Mouse (Mus musculus) ES-E14 (cell line): ENCODE measurements around the gene Fam198b. TPM values are rescaled to one million over a fixed set of nuclear protein-coding genes. Genes with fewer than 3 reads are reported as not detected.

Experiments
- DNase-seq: peaks from one replicate; pipeline ENCODE4 v3.0.0-alpha.2; 2013; ENCODE audit warnings: low read depth, low spot score
- H3K27ac ChIP-seq: 2 replicates; pipeline ENCODE4 v1.5.1; 2012; ENCODE audit warnings: low read depth, mild to moderate bottlenecking, low read length, moderate library complexity, mixed read lengths; ENCODE audit not compliant: poor library complexity, insufficient read depth, severe bottlenecking
- H3K36me3 ChIP-seq: 2 replicates; pipeline ENCODE4 v1.6.1; 2012; ENCODE audit warnings: mild to moderate bottlenecking, low read length, moderate library complexity, mixed read lengths; ENCODE audit not compliant: control insufficient read depth, poor library complexity, insufficient read depth, severe bottlenecking
- H3K4me1 ChIP-seq, 2 experiments: fragments of 150-350 bp in 1 of 2; sonication (generic) in 1 of 2; 2 replicates each; pipeline ENCODE4 v1.6.1; 2012; ENCODE audit warnings: low read length in 2 of 2, mild to moderate bottlenecking in 1 of 2, mixed read lengths in 1 of 2; ENCODE audit not compliant: control insufficient read depth in 2 of 2, insufficient read depth in 2 of 2, poor library complexity in 1 of 2
- H3K4me3 ChIP-seq, 2 experiments: fragments of 150-350 bp in 1 of 2; sonication (generic) in 1 of 2; 2 replicates each; pipeline ENCODE4 v1.5.1; 2012; ENCODE audit warnings: low read length in 2 of 2, low read depth in 1 of 2, mild to moderate bottlenecking in 1 of 2, mixed read lengths in 1 of 2; ENCODE audit not compliant: insufficient read depth in 1 of 2, poor library complexity in 1 of 2, severe bottlenecking in 1 of 2
- H3K9ac ChIP-seq: 2 replicates; pipeline ENCODE4 v1.6.1; 2012; ENCODE audit warnings: low read depth, mild to moderate bottlenecking, low read length, mixed read lengths; ENCODE audit not compliant: poor library complexity, insufficient read depth, severe bottlenecking
- H3K9me3 ChIP-seq: fragments of 150-350 bp; sonication (generic); 2 replicates; pipeline ENCODE4 v1.6.1; 2012; ENCODE audit warnings: low read depth, mild to moderate bottlenecking, low read length; ENCODE audit not compliant: control insufficient read depth, insufficient read depth
- CHD2 ChIP-seq: IDR thresholded peaks from 2 replicates; pipeline ENCODE4 v1.6.1; 2014; ENCODE audit warnings: mild to moderate bottlenecking, low read depth, low read length, inconsistent platforms
- HCFC1 ChIP-seq: IDR thresholded peaks from 2 replicates; pipeline ENCODE4 v1.6.1; 2012; ENCODE audit warnings: low read length, inconsistent platforms, borderline replicate concordance; ENCODE audit not compliant: insufficient read depth
- MAFK ChIP-seq: IDR thresholded peaks from 2 replicates; pipeline ENCODE4 v1.6.1; 2014; ENCODE audit warnings: mild to moderate bottlenecking, low read depth, low read length, inconsistent platforms; ENCODE audit not compliant: insufficient read depth
- ZC3H11A ChIP-seq: IDR thresholded peaks from 2 replicates; pipeline ENCODE4 v1.6.1; 2012; ENCODE audit warnings: low read depth, mild to moderate bottlenecking, inconsistent platforms, low read length, borderline replicate concordance
- ZNF384 ChIP-seq: IDR thresholded peaks from 2 replicates; pipeline ENCODE4 v1.6.1; 2012; ENCODE audit warnings: low read depth, low read length, inconsistent platforms
- in situ Hi-C, 2 experiments: fragments of 600-800 bp; cut with MboI; formaldehyde crosslinking; loops; one replicate each; pipeline ENCODE4 v1.15.1; 2025; ENCODE audit warnings: low sequenced_read_pairs in 2 of 2, inconsistent platforms in 1 of 2; ENCODE audit not compliant: unreplicated experiment in 2 of 2
- total RNA-seq: library from RNA; depleted of rRNA; stranded (reverse); fragments of 300-350 nt; gene quantifications from 2 replicates; pipeline ENCODE4 v1.2.3, GENCODE M21; 2012; rRNA removed

Gene Fam198b
- total RNA-seq: 14.2 and 16.5 TPM in 2 replicates

GRCm38 (mm10) chr3:79884305-79884704 is at the start of gene Fam198b:
Gene Fam198b (plus strand): TSS chr3:79884533.
- H3K9ac ChIP-seq: no peak within 1 kb of the TSS; the same call in 1 of the 2 replicates
- in situ Hi-C loops: loop anchor here in 1 of 2 experiments (25.0 kb wide), 1 partner anchor 178 kb away; no protein-coding TSS in a partner anchor
- no peaks in the 10 kb centered on the region for H3K9me3 ChIP-seq
- no peak within 1 kb of the TSS for H3K27ac ChIP-seq
- no peak for DNase-seq
- H3K4me3 ChIP-seq: peak within 1 kb of the TSS; percentile 46 to 50
- peaks cover 3 to 4% of the 10 kb centered on the region in 2 experiments; a peak in 1 of 4 replicates for H3K4me1 ChIP-seq
- TF ChIP-seq MAFK (no peak), HCFC1 (no peak), ZNF384 (no peak), CHD2 (no peak), ZC3H11A (no peak)
- no peaks in the 10 kb centered on the region for H3K36me3 ChIP-seq

- no peak overlapping the region for H3K27ac ChIP-seq
- in situ Hi-C loops: no loop called here
- H3K4me1 ChIP-seq: no peaks in the 10 kb centered on the region
- no peak overlapping the region for H3K4me3 ChIP-seq
- TF ChIP-seq ZNF384 (no peak), CHD2 (no peak), MAFK (no peak), HCFC1 (no peak), ZC3H11A (no peak)
- no peak for DNase-seq
- H3K9me3 ChIP-seq: no peaks in the 10 kb centered on the region
- H3K36me3 ChIP-seq: no peaks in the 10 kb centered on the region
- H3K9ac ChIP-seq: no peak overlapping the region
These were observed 45.6 kb upstream of the Fam198b start for GRCm38 (mm10) chr3:79838751-79839150.

- TF ChIP-seq HCFC1 (no peak), ZNF384 (no peak), CHD2 (no peak), MAFK (no peak), ZC3H11A (no peak)
- no peak overlapping the region; a peak in 1 of 4 replicates for H3K4me3 ChIP-seq
- no peaks in the 10 kb centered on the region for H3K4me1 ChIP-seq
- H3K9ac ChIP-seq: no peak overlapping the region
- no peaks in the 10 kb centered on the region for H3K9me3 ChIP-seq
- no peaks in the 10 kb centered on the region for H3K36me3 ChIP-seq
- in situ Hi-C loops: no loop called here
- DNase-seq: no peak
- no peak overlapping the region for H3K27ac ChIP-seq
These were observed 42.9 kb upstream of the Fam198b start for GRCm38 (mm10) chr3:79841475-79841874.

GRCm38 (mm10) chr3:79842165-79842564 is 42.2 kb upstream of the Fam198b start:
- no peak overlapping the region for H3K9ac ChIP-seq
- no peaks in the 10 kb centered on the region for H3K4me1 ChIP-seq
- in situ Hi-C loops: no loop called here
- H3K4me3 ChIP-seq: peak overlapping the region; percentile 71 to 72
- H3K36me3 ChIP-seq: no peaks in the 10 kb centered on the region
- H3K27ac ChIP-seq: no peak overlapping the region
- TF ChIP-seq HCFC1: no peak
- TF ChIP-seq ZNF384: 0 out of 2 replicates have a peak, but pooled peaks have one; percentile 40
- no peaks in the 10 kb centered on the region for H3K9me3 ChIP-seq
- peak; percentile 54 for DNase-seq

- no peaks in the 10 kb centered on the region for H3K36me3 ChIP-seq
- H3K4me1 ChIP-seq: no peaks in the 10 kb centered on the region
- H3K9ac ChIP-seq: peak overlapping the region; percentile 66; the same call in 1 of the 2 replicates
- H3K9me3 ChIP-seq: no peaks in the 10 kb centered on the region
- H3K4me3 ChIP-seq: peak overlapping the region; percentile 71 to 72
- in situ Hi-C loops: no loop called here
- H3K27ac ChIP-seq: no peak overlapping the region
- DNase-seq: peak; percentile 63
- TF ChIP-seq HCFC1 (no peak), MAFK (no peak), CHD2 (no peak), ZC3H11A (no peak), ZNF384 (no peak)
These were observed 41.7 kb upstream of the Fam198b start for GRCm38 (mm10) chr3:79842616-79843016.
